Mouse (Mus musculus) bone marrow, adult 2 months (tissue): ENCODE data around the gene Ntn1.

ENCODE experiments used
- CTCF ChIP-seq: fragments of 200-500 bp; IDR thresholded peaks from 2 replicates; pipeline ENCODE4 v1.5.1; 2011; ENCODE audit warnings: low read length, control low read depth; ENCODE audit not compliant: control insufficient read depth, insufficient read depth
- POLR2A ChIP-seq: fragments of 200-500 bp; IDR thresholded peaks from 2 replicates; pipeline ENCODE4 v1.6.1; 2011; ENCODE audit warnings: low read depth, mild to moderate bottlenecking, control low read depth, low read length, borderline replicate concordance; ENCODE audit not compliant: control insufficient read depth

- no peak for TF ChIP-seq POLR2A
- TF ChIP-seq CTCF: no peak
These were observed 140.2 kb downstream of the Ntn1 start for GRCm38 (mm10) chr11:68260399-68260798.
